Mouse (Mus musculus) bone marrow, adult 2 months (tissue): ENCODE data around the gene Ubqln1.

ENCODE experiments used
- CTCF ChIP-seq: fragments of 200-500 bp; IDR thresholded peaks from 2 replicates; pipeline ENCODE4 v1.5.1; 2011; ENCODE audit warnings: low read length, control low read depth; ENCODE audit not compliant: control insufficient read depth, insufficient read depth
- POLR2A ChIP-seq: fragments of 200-500 bp; IDR thresholded peaks from 2 replicates; pipeline ENCODE4 v1.6.1; 2011; ENCODE audit warnings: low read depth, mild to moderate bottlenecking, control low read depth, low read length, borderline replicate concordance; ENCODE audit not compliant: control insufficient read depth

GRCm38 (mm10) chr13:58191516-58191915 is 23.9 kb downstream of the Ubqln1 start:
- TF ChIP-seq CTCF, result no peak
- no peak for TF ChIP-seq POLR2A
